Mouse (Mus musculus) cerebellum, adult 2 months (tissue): ENCODE data around the gene Mob3b. TPM values are rescaled to one million over a fixed set of nuclear protein-coding genes. Genes with fewer than 3 reads are reported as not detected.

ENCODE experiments used
- DNase-seq, 2 experiments: peaks; one replicate each; pipeline ENCODE4 v3.0.0; 2021
- H3K27ac ChIP-seq: fragments of 200-500 bp; 2 replicates; pipeline ENCODE4 v1.5.1; 2012; ENCODE audit warnings: low read length, control low read depth, inconsistent platforms; ENCODE audit not compliant: insufficient read depth
- H3K27me3 ChIP-seq: fragments of 200-500 bp; 2 replicates; pipeline ENCODE4 v1.6.1; 2012; ENCODE audit warnings: inconsistent platforms, mild to moderate bottlenecking, low read length, moderate library complexity; ENCODE audit not compliant: control insufficient read depth, insufficient read depth
- H3K4me1 ChIP-seq: fragments of 200-500 bp; 2 replicates; pipeline ENCODE4 v1.6.1; 2011; ENCODE audit warnings: low read length; ENCODE audit not compliant: control insufficient read depth, insufficient read depth
- H3K4me3 ChIP-seq: fragments of 200-500 bp; replicated peaks from 2 replicates; pipeline ENCODE3; 2011; ENCODE audit warnings: mild to moderate bottlenecking, low read depth, low read length, control low read depth; ENCODE audit not compliant: insufficient read depth
- CTCF ChIP-seq: fragments of 200-500 bp; IDR thresholded peaks from 2 replicates; pipeline ENCODE4 v1.5.1; 2011; ENCODE audit warnings: low read depth, mild to moderate bottlenecking, control low read depth, low read length, moderate library complexity, borderline replicate concordance; ENCODE audit not compliant: insufficient read depth
- POLR2A ChIP-seq: fragments of 200-500 bp; IDR thresholded peaks from 2 replicates; pipeline ENCODE4 v1.6.1; 2011; ENCODE audit warnings: low read length, control low read depth, borderline replicate concordance; ENCODE audit not compliant: insufficient read depth
- WGBS: fragments of 180-500 bp; shearing (Covaris S2); methylation state at CpG from one replicate; pipeline ENCODE4 v1.1.7; 2018; 5-methylcytosine and 5-hydroxymethylcytosine counted together
- polyA plus RNA-seq: library from polyadenylated mRNA; depleted of rRNA; stranded (reverse); fragments of >200 nt; gene quantifications from 2 replicates; pipeline ENCODE4 v1.2.3, GENCODE M21; 2012

The Mob3b gene
- polyA plus RNA-seq, 1 experiment: 9.5 TPM

- WGBS: 63% methylated on average over 6 of the region's 6 CpGs
- Histone ChIP-seq H3K4me1 (no peaks in the 10 kb centered on the region), H3K4me3 (no peak overlapping the region), H3K27ac (no peak overlapping the region), H3K27me3 (no peaks in the 10 kb centered on the region)
- no peak for DNase-seq
- no peak for TF ChIP-seq POLR2A
- TF ChIP-seq CTCF: no peak
Measured at GRCm38 (mm10) chr4:35140317-35140716, 17.0 kb downstream of the Mob3b start.

- WGBS: 22% methylated on average over 6 of the region's 6 CpGs
- Histone ChIP-seq H3K4me3 (no peak overlapping the region), H3K27ac (no peak overlapping the region), H3K27me3 (no peaks in the 10 kb centered on the region), H3K4me1 (no peaks in the 10 kb centered on the region)
- TF ChIP-seq CTCF (no peak), POLR2A (no peak)
- no peak for DNase-seq
Measured at GRCm38 (mm10) chr4:35138077-35138476, 19.2 kb downstream of the Mob3b start.

- H3K27ac ChIP-seq: no peak overlapping the region
- H3K4me3 ChIP-seq: no peak overlapping the region
- no peak for TF ChIP-seq POLR2A
- TF ChIP-seq CTCF: no peak
- no peaks in the 10 kb centered on the region for H3K4me1 ChIP-seq
- H3K27me3 ChIP-seq: no peaks in the 10 kb centered on the region
- no peak for DNase-seq
- 89% methylated on average over 8 of the region's 8 CpGs for WGBS
Measured at GRCm38 (mm10) chr4:35136996-35137395, 20.3 kb downstream of the Mob3b start.

- 41% methylated on average over 4 of the region's 4 CpGs for WGBS
- TF ChIP-seq CTCF (no peak), POLR2A (no peak)
- no peak overlapping the region for H3K27ac ChIP-seq
- H3K4me1 ChIP-seq: no peaks in the 10 kb centered on the region
- H3K27me3 ChIP-seq: no peaks in the 10 kb centered on the region
- no peak for DNase-seq
- H3K4me3 ChIP-seq: no peak overlapping the region
Measured at GRCm38 (mm10) chr4:35135806-35136205, 21.5 kb downstream of the Mob3b start.

- 93% methylated on average over 15 of the region's 15 CpGs for WGBS
- Histone ChIP-seq H3K27ac (no peak overlapping the region), H3K27me3 (no peaks in the 10 kb centered on the region), H3K4me3 (no peak overlapping the region), H3K4me1 (no peaks in the 10 kb centered on the region)
- DNase-seq: no peak
- no peak for TF ChIP-seq CTCF
- TF ChIP-seq POLR2A: no peak
Measured at GRCm38 (mm10) chr4:35134846-35135611, 22.3 kb downstream of the Mob3b start.

GRCm38 (mm10) chr4:35133411-35133810, 23.9 kb downstream of the Mob3b start:
- no peak for TF ChIP-seq CTCF
- no peaks in the 10 kb centered on the region for H3K4me1 ChIP-seq
- 44% methylated on average over 4 of the region's 4 CpGs for WGBS
- DNase-seq: no peak
- no peak overlapping the region for H3K4me3 ChIP-seq
- no peak overlapping the region for H3K27ac ChIP-seq
- H3K27me3 ChIP-seq: no peaks in the 10 kb centered on the region

GRCm38 (mm10) chr4:35131592-35131991, 25.7 kb downstream of the Mob3b start:
- no peak overlapping the region for H3K27ac ChIP-seq
- H3K27me3 ChIP-seq: no peaks in the 10 kb centered on the region
- TF ChIP-seq CTCF (no peak), POLR2A (no peak)
- H3K4me1 ChIP-seq: no peaks in the 10 kb centered on the region
- H3K4me3 ChIP-seq: no peak overlapping the region
- WGBS: 80% methylated on average over 4 of the region's 4 CpGs
- DNase-seq: no peak

- H3K27ac ChIP-seq: no peak overlapping the region
- H3K4me1 ChIP-seq: no peaks in the 10 kb centered on the region
- H3K4me3 ChIP-seq: no peak overlapping the region
- 49% methylated on average over 6 of the region's 6 CpGs for WGBS
- no peaks in the 10 kb centered on the region for H3K27me3 ChIP-seq
- TF ChIP-seq POLR2A: no peak
- TF ChIP-seq CTCF: no peak
- no peak for DNase-seq
Measured at GRCm38 (mm10) chr4:35130411-35130948, 26.8 kb downstream of the Mob3b start.
